Mouse (Mus musculus) midbrain, embryonic 16.5 days (tissue): ENCODE data around the gene Polr2e. TPM values are rescaled to one million over a fixed set of nuclear protein-coding genes. Genes with fewer than 3 reads are reported as not detected.
"Not testable (repeated sequence)": the region's sequence is repeated elsewhere in the genome, so short reads cannot be mapped to it uniquely, and the experiment has no call there.

ENCODE experiments used
- ATAC-seq: fragments of 200-750 bp; cut with Nextera tagmentation; 2 replicates; pipeline ENCODE4 v1.8.0; 2017; ENCODE audit warnings: moderate TSS enrichment
- H3K27ac ChIP-seq: fragments of 300-500 bp; sonication (generic); 2 replicates; pipeline ENCODE4 v1.5.1; 2014; ENCODE audit warnings: mild to moderate bottlenecking, low read length, mixed read lengths
- H3K27me3 ChIP-seq: fragments of 300-500 bp; sonication (generic); 2 replicates; pipeline ENCODE4 v1.6.1; 2014; ENCODE audit warnings: low read depth, low read length, mixed read lengths; ENCODE audit not compliant: control insufficient read depth, insufficient read depth
- H3K36me3 ChIP-seq: fragments of 300-500 bp; sonication (generic); 2 replicates; pipeline ENCODE4 v1.6.1; 2014; ENCODE audit warnings: mild to moderate bottlenecking, low read length, moderate library complexity, mixed read lengths; ENCODE audit not compliant: control insufficient read depth, insufficient read depth
- H3K4me1 ChIP-seq: fragments of 300-500 bp; sonication (generic); 2 replicates; pipeline ENCODE4 v1.6.1; 2014; ENCODE audit warnings: mild to moderate bottlenecking, low read length, mixed read lengths; ENCODE audit not compliant: control insufficient read depth, insufficient read depth
- H3K4me2 ChIP-seq: fragments of 300-500 bp; sonication (generic); 2 replicates; pipeline ENCODE4 v1.6.1; 2014; ENCODE audit warnings: mild to moderate bottlenecking, low read length, mixed read lengths
- H3K4me3 ChIP-seq: fragments of 300-500 bp; sonication (generic); 2 replicates; pipeline ENCODE4 v1.5.1; 2014; ENCODE audit warnings: low read depth, mild to moderate bottlenecking, low read length, moderate library complexity, mixed read lengths
- H3K9ac ChIP-seq: fragments of 300-500 bp; sonication (generic); 2 replicates; pipeline ENCODE4 v1.6.1; 2014; ENCODE audit warnings: low read depth, low read length, mixed read lengths
- H3K9me3 ChIP-seq: fragments of 300-500 bp; sonication (generic); replicated peaks from 2 replicates; pipeline ENCODE4 v1.6.1; 2014; ENCODE audit warnings: mild to moderate bottlenecking, low read length, mixed read lengths; ENCODE audit not compliant: control insufficient read depth, poor library complexity, severe bottlenecking
- WGBS: fragments of 180-500 bp; shearing (Covaris S2); extraction: QIAGEN DNeasy Blood & Tissue Kit; methylation state at CpG from one replicate; pipeline ENCODE4 v1.1.7; 2014; 5-methylcytosine and 5-hydroxymethylcytosine counted together
- polyA plus RNA-seq: library from polyadenylated mRNA; unstranded; fragments of >200 nt; fragmentation: Nextera tagmentation; extraction: Ambion mirVana; gene quantifications from 2 replicates; pipeline ENCODE4 v1.2.1, GENCODE M21; 2015

The Polr2e gene
- polyA plus RNA-seq, 1 experiment from 2014 or later = 131 TPM

DNA sequence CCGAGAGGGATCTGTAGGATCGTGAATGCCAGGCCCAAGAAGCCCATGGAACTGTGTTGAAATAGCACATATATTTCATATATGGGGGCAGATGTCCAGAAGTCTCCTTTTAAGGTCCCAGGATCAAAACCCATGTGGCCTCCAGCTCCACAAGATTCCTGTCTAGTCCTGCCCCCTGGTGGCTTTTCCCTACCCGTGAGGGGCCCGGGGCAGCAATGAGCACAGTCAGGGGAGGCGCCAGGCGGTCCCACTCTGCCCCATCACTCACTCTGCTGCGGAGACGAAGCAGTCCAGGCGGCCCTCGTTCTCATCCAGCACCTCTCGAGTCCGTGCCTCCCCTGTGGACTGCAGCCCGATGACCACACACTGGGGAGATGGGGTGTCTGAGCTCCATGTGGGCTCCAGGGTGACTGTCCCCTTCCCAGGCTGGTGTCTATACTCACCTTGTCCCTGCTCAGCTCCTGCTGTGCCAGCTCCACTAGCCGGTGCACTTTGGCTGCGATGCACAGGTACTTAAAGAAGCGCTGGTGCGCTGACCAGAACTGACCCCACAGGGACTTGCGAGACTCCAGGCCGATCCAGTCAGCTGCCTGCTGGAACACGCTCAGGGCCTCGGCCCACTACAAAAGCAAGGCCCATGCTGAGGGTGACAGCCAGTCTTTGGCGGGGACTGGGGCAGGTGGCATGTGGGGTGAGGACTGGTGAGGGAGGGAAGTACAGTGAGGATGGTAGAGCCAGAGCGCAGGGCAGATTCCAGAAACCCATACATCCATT is 24.5 kb upstream of the Polr2e start:
- Histone ChIP-seq H3K9ac (no peak overlapping the region), H3K9me3 (no peaks in the 10 kb centered on the region), H3K4me2 (no peak overlapping the region), H3K27me3 (no peaks in the 10 kb centered on the region), H3K27ac (no peak overlapping the region), H3K36me3 (peaks cover 22% of the 10 kb centered on the region), H3K4me1 (no peaks in the 10 kb centered on the region), H3K4me3 (no peak overlapping the region)
- ATAC-seq = no peak
- 76% methylated on average over 23 of the region's 23 CpGs for WGBS

DNA sequence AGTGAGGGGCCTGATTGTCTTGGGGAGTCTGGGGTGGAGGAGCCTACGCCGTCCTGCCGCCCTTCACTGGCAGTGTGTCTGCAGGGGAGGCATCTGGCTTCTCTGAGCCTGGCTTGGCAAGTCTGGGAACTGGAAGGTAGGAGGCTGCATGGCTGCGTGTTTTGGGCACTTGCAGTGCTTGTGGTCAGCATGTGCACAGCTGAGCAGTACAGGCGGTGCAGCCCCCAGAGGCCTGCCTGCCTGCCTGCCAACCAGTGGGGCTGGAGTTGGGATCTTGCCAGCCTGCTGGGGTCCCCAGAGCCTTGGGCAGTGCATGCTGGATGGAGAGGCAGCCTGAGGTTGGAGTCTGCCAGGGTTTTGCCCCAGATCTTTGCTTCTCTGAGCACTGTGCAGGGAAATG is 23.5 kb upstream of the Polr2e start:
- H3K4me3 ChIP-seq = no peak overlapping the region
- WGBS = 72% methylated on average over 5 of the region's 5 CpGs
- no peak for ATAC-seq
- H3K9ac ChIP-seq = no peak overlapping the region
- H3K4me1 ChIP-seq = no peaks in the 10 kb centered on the region
- H3K27ac ChIP-seq = no peak overlapping the region
- peaks cover 22% of the 10 kb centered on the region for H3K36me3 ChIP-seq
- no peaks in the 10 kb centered on the region for H3K9me3 ChIP-seq
- no peak overlapping the region for H3K4me2 ChIP-seq
- no peaks in the 10 kb centered on the region for H3K27me3 ChIP-seq

DNA sequence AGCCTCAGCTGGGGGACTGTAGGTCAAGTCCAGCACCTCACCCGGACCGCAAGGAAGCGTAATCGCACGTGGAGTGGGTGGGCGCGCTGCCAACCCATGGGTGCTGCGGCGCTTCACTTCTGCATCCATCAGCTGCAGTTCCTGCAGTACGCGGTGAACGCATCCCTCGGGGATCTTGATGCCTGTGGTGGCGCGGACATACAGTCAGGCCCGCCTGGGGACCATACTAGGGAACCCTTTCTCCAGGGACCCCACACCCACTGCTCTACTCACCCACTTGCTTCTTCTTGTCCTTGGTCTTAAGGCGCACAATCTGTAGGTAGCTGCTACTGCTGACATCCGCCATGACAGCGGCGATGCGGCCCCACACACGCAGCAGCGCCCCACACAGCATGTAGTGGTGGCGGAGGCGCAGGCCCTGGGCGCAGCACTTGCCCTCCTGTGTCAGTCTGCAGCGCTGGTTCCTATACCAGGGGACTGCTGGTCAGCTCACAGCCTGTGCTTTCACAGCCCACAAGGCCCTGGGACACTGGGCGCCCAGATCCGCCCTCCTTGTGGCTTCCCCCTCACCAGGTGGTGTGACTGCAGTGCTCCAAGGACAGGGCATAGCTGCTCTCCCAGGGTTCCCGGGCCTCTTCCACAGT is 18.2 kb upstream of the Polr2e start:
- no peak overlapping the region for H3K4me3 ChIP-seq
- H3K36me3 ChIP-seq = peaks cover 30% of the 10 kb centered on the region
- ATAC-seq = no peak
- no peak overlapping the region for H3K27ac ChIP-seq
- WGBS = 77% methylated on average over 30 of the region's 30 CpGs
- peaks cover 13% of the 10 kb centered on the region for H3K4me1 ChIP-seq
- H3K4me2 ChIP-seq = no peak overlapping the region
- H3K9ac ChIP-seq = no peak overlapping the region
- no peaks in the 10 kb centered on the region for H3K9me3 ChIP-seq
- H3K27me3 ChIP-seq = no peaks in the 10 kb centered on the region

DNA sequence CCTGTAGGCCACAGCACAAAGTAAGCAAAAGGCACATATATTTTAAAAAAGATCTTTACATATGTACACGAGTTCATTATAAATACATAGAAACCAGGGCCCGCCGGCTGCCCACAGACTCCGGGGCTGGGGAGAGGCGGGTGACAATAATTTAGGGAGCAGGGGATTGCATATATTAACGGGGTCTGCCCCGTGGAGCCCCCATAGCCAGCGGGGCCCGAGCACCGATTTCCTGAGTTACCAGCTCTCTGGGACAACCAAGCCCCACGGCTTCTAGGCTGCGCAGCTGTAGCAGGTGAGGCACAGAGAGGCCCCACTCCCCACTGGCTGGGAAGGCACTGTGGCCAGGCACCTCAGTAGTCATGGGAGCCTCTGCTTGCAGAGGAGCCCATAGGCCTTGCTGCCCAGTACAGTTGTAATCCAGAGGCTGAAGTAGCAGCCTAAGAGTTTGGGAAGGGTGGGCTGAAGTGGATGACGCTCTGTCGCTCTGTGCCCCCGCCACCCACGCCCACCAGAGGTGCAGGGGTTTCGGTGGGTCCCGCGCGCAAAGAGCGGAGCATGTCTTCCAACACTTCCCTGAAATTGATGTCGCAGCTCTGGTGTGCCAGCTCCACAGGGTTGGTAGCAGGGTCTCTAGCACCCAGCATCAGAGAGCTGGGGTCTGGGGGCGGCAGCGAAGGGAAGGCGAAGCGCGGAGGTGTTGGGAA is 17.5 kb upstream of the Polr2e start:
- H3K9ac ChIP-seq = no peak overlapping the region
- H3K4me1 ChIP-seq = peaks cover 13% of the 10 kb centered on the region
- H3K9me3 ChIP-seq = no peaks in the 10 kb centered on the region
- H3K27me3 ChIP-seq = no peaks in the 10 kb centered on the region
- no peak overlapping the region for H3K4me3 ChIP-seq
- no peak for ATAC-seq
- no peak overlapping the region for H3K4me2 ChIP-seq
- 91% methylated on average over 27 of the region's 27 CpGs for WGBS
- no peak overlapping the region for H3K27ac ChIP-seq
- peaks cover 27% of the 10 kb centered on the region for H3K36me3 ChIP-seq

DNA sequence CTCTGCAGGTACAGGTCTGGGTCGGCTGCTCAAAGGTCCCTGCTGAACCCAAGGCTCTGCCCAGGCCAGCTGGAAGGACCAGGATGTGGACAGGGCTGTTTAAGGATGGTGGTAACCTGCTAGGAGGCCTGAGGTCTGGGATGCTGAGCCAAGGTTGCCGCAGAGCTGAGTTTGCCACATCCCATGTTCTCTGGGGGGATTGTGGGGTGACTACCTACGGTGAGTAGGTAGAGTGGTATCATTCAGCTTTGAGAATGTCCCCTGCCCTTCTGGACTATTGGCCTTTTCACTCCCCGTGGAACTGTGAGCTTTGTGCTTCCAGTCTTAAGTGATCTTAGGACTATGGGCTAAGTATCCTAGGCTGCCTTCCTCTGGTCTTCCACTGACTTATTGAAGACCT is 16.9 kb upstream of the Polr2e start:
- 89% methylated on average over 4 of the region's 4 CpGs for WGBS
- H3K9me3 ChIP-seq = no peaks in the 10 kb centered on the region
- H3K4me3 ChIP-seq = no peak overlapping the region
- no peaks in the 10 kb centered on the region for H3K27me3 ChIP-seq
- H3K36me3 ChIP-seq = peaks cover 24% of the 10 kb centered on the region
- H3K4me1 ChIP-seq = peaks cover 13% of the 10 kb centered on the region
- no peak overlapping the region for H3K4me2 ChIP-seq
- no peak overlapping the region for H3K27ac ChIP-seq
- no peak for ATAC-seq
- H3K9ac ChIP-seq = no peak overlapping the region

DNA sequence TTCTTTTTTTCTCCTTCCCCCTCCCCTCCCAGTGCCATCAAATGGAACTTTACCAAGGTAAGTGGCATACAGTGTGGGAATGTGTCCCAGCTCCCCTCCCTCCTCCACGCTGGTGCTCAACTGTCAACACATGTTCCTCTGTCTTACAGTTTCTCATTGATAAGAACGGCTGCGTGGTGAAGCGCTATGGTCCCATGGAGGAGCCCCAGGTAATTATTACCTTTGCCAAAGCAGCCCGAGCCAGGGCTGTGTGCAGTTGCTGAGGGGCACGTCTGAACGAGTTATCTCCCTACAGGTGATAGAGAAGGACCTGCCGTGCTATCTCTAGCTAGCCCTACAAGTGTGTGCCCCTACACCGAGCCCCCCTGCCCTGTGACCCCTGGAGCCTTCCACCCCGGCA is 16.3 kb upstream of the Polr2e start:
- H3K27me3 ChIP-seq = no peaks in the 10 kb centered on the region
- H3K36me3 ChIP-seq = peaks cover 22% of the 10 kb centered on the region
- H3K4me3 ChIP-seq = no peak overlapping the region
- no peak overlapping the region for H3K27ac ChIP-seq
- no peaks in the 10 kb centered on the region for H3K9me3 ChIP-seq
- no peak overlapping the region for H3K9ac ChIP-seq
- no peak for ATAC-seq
- WGBS = 91% methylated on average over 9 of the region's 10 CpGs
- H3K4me1 ChIP-seq = peaks cover 13% of the 10 kb centered on the region
- H3K4me2 ChIP-seq = no peak overlapping the region

DNA sequence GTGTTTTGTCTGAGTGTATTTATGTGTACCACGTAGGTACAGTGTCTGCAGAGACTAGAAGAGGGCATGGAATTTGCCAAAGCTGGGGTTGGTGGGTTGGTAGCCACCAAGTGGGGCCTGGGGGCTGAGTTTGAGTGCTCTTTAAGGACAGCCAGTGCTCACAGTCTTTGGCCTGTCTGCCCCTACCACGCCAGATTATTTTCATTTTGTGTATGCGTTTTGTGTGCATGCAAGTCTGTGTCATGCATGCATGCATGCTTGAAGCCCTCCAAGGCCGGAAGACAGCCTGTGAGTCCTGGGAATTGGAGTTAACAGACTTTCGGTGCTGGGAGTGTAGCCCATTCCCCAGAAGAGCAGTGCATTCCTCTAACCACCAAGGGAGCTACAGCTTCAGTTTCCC is 15.8 kb upstream of the Polr2e start:
- 72% methylated on average over 5 of the region's 5 CpGs for WGBS
- Histone ChIP-seq H3K4me3 (peak overlapping the region; percentile 9; the same call in 1 of the 2 replicates), H3K9me3 (no peaks in the 10 kb centered on the region), H3K27ac (no peak overlapping the region), H3K4me2 (peak overlapping the region; percentile 56), H3K4me1 (peaks cover 13% of the 10 kb centered on the region), H3K27me3 (no peaks in the 10 kb centered on the region), H3K9ac (peak overlapping the region; percentile 78), H3K36me3 (peaks cover 22% of the 10 kb centered on the region)
- no peak for ATAC-seq

DNA sequence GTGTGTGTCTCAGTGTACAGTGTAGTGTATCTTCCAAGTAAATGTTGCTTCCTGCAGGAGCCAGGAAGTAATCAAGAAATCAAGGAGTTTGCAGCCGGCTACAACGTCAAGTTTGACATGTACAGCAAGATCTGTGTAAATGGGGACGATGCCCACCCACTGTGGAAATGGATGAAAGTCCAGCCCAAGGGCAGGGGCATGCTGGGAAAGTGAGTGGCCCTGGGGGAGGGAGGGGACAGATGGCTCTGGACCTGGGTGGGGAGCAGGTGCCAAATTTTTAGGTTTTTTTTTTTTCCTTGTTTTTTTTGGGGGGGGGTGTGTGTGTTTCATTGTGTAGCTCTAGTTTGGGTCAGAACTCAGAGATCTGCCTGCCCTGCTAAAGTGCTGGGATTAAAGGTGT is 15.3 kb upstream of the Polr2e start:
- not testable (repeated sequence) for H3K9me3 ChIP-seq, H3K27ac ChIP-seq, ATAC-seq, H3K27me3 ChIP-seq
- Histone ChIP-seq H3K4me1 (peaks cover 13% of the 10 kb centered on the region), H3K9ac (peak overlapping the region; percentile 78), H3K4me3 (peak overlapping the region; percentile 54), H3K4me2 (peak overlapping the region; percentile 56), H3K36me3 (peaks cover 18% of the 10 kb centered on the region)
- 12% methylated on average over 2 of the region's 3 CpGs for WGBS
